Mouse (Mus musculus) left cerebral cortex, postnatal 4 days (tissue): Measurements from ENCODE around the gene Gabbr2. TPM values are rescaled to one million over a fixed set of nuclear protein-coding genes. Genes with fewer than 3 reads are reported as not detected.
A peak's percentile ranks its signal among the peaks of the same experiment; 100 is the strongest.

Experiments
- DNase-seq: peaks from one replicate; pipeline ENCODE4 v3.0.0-alpha.2; 2022
- intact Hi-C: fragments of 180-260 bp; cut with DNase I; formaldehyde crosslinking; loops from one replicate; pipeline ENCODE4 v1.15.1; 2025
- total RNA-seq, 2 experiments: library from RNA; stranded (reverse); gene quantifications; 2 replicates each; pipeline ENCODE4 v1.2.3; 2021

The Gabbr2 gene
- total RNA-seq, 2 experiments from 2014 or later: 134 to 144 TPM

DNA sequence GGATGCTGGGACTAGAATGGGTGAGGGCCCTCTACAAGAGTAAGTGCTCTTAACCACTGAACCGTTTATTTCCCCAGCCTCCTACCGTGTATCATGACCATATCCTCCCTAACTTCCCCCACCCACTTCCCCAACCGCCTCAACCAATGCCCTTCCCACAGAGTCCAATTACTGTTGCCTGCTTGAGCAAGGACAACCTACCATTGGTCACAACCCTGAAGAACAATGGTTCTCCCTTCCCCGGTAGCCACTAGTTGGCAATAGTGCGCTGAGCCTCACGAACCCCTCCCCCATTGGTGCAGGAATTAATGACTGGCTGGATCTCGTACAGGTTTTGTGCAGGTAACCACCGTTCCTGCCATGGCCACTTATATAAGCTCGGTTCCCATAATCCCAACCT is 361.3 kb downstream of the Gabbr2 start:
- intact Hi-C loops: no loop called here
- no peak for DNase-seq

DNA sequence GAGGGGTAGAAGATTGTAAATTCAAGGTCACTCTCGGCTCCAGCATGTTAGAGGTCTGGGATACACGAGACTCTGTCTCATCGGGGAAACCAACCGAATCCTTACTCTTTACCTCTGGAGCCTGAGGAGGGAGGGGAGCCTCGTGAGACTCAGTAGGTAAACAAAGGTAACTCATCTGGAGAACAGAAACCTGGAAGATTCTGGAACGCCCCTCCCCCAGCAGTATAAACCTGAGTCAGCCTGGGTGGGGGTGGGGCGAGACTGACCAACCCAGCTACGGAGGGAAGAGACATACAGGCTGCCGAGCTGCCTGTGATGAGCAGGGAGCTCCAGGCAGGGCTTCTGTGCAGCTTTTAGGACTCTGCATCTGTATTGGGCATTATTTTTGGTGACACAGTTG is 362.8 kb downstream of the Gabbr2 start:
- intact Hi-C loops: no loop called here
- no peak for DNase-seq

- intact Hi-C loops: no loop called here
- DNase-seq: no peak
These were observed 363.6 kb downstream of the Gabbr2 start for GRCm38 (mm10) chr4:46628081-46628480.

DNA sequence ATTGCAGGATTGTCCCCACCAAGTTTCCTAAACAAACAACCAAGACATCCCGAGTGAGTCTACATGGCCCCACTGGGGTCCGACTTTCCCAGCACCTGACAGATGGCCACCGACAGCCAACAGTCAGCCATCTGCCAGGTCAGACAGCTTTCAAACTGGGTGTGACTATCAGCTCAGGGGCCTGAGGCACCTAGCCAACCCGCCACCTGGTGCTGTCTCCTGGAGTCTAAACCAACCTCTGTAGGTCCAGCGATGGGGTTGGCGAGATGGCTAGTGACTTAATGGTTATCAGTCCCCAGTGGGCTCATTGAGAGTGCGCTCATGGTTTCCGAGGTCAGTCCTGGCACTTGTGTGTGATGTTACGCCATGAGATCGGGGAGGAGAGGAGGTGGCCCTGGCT is 366.6 kb downstream of the Gabbr2 start:
- peak; percentile 91 for DNase-seq
- intact Hi-C loops: no loop called here

GRCm38 (mm10) chr4:46623007-46623406 is 368.7 kb downstream of the Gabbr2 start:
- DNase-seq: no peak
- intact Hi-C loops: no loop called here

DNA sequence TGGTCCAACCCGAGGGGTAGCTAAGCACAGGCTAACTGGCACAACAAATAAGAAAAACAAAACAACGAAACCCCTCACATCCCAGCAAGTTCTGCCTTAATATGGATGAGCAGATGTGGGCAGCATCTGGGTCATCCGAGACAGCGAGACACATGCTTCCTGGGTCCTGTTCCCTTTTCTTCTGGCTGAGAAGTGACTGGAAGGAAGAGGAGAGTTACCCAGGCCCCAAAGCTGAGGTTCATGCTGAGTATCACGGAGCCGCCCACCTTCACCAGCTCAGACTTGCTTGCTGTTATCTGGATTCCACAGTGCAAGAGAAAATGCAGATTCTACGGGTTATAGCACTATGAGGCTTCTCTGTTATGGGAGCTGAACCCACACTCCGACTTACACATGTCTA is 370.7 kb downstream of the Gabbr2 start:
- DNase-seq: no peak
- intact Hi-C loops: no loop called here

DNA sequence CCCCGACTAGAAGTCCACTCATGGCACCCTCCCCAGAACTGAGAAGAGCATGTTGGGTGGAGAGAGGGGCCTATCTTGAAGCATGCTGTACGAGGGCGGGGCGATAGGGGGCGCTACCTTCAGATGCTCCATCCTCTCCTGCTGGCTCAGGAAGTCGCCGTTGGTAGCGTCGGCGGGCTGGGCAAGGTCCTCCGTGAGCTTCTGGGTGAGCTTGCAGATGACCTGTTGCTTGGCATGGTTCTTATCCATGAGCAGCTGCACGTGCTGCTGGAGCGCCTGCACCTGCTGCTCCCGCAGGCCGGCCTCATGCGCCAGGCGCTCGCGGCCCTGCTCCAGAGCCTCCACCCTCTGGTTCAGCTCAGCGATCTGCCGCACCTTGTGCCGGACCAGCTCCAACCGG is 371.3 kb downstream of the Gabbr2 start:
- peak; percentile 46 for DNase-seq
- intact Hi-C loops: no loop called here

DNA sequence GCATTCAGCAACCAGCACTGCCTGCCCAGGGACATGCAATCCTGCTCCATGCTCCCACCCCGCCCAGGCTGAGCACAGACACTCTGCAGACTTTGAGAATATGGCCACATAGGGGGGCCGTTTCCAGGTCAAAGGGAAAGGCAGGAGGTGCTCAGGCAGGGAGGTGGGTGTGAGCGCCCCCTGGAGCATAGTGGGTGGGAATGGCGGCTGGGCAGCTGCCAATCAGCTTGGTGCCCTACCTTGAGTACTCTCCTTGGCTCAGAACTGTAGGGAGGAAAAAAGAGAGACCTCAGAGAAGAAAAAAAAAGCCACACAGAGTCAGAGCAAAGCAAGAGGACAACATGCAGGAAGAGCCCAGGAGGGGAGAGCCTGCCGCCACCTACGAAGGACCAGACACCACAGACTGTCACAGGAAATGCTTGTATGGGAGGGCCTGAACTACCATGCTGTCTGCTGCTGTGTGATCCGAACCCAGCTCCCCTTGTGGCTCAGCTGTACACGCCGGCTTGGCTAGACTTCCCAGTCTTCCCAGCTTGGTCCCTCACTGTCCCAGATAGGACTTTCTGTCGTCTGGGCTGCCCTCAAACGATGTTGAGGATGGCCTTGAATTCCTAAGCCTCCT is 373.4 kb downstream of the Gabbr2 start:
- intact Hi-C loops: no loop called here
- DNase-seq: no peak

GRCm38 (mm10) chr4:46617408-46617807 is 374.3 kb downstream of the Gabbr2 start:
- intact Hi-C loops: loop anchor here (2.0 kb wide), 1 partner anchor 39 kb away; no protein-coding TSS in a partner anchor
- no peak for DNase-seq

DNA sequence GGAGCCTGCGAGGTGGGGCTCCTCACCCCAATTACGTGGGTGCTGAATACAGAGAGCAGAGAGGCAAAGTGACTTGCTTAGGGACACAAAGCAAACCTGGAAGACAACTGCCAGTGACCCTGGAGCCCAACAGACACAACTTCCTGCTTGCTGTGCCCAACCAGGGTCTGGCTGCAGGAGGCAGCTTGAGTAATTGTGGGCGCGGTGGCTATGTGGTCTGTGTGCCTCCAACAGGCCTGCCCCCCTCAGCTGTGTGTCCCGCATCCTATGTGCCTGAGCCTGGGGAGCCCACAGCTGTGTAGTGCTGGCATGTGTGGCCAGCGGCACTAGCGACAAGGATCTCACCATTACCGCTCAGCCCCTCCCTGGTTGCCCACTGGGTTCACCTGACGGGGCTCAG is 377.0 kb downstream of the Gabbr2 start:
- intact Hi-C loops: loop anchor here (5.0 kb wide), 1 partner anchor 423 kb away; no protein-coding TSS in a partner anchor
- DNase-seq: no peak

- intact Hi-C loops: loop anchor here (5.0 kb wide), 1 partner anchor 424 kb away; no protein-coding TSS in a partner anchor
- DNase-seq: no peak
These were observed 378.1 kb downstream of the Gabbr2 start for GRCm38 (mm10) chr4:46613618-46614017.

Other genes with a start within 250 kb of the Gabbr2 start
- gene Anks6, start 65.6 kb upstream of the Gabbr2 start, total RNA-seq: 10 to 100 TPM; 23.9 to 24.5 TPM
- gene Galnt12, start 100.0 kb upstream of the Gabbr2 start, total RNA-seq: 1 to 10 TPM; 1.0 to 1.3 TPM
- 10 to 100 TPM; 24.6 to 26.5 TPM for gene Col15a1, start 216.3 kb upstream of the Gabbr2 start, total RNA-seq